ENCODE assay signal across 8 mouse cellular contexts in genomic region chr7:30729396-30730063, GRCm38 (mm10). TPM values are rescaled to one million over a fixed set of nuclear protein-coding genes. Genes with fewer than 3 reads are reported as not detected.
DNase-seq lines count a peak whose midpoint lies in the region; ATAC-seq and TF ChIP-seq lines count a peak whose summit lies in the region.

Gene Tmem147 (minus strand): TSS chr7:30729540.

- H3K27ac ChIP-seq in cortical plate, adult 2 months (ENCODE audit: insufficient read depth, low read length), result peak within 1 kb of the TSS; percentile 56

- peaks cover 11% of the 10 kb centered on the region for H3K4me1 ChIP-seq in cortical plate, adult 2 months (ENCODE audit: control insufficient read depth, insufficient read depth, low read length)
- H3K4me1 ChIP-seq in megakaryocyte, embryonic 14.5 days, result peaks cover 41% of the 10 kb centered on the region

- H3K9me3 ChIP-seq in megakaryocyte, embryonic 14.5 days, result no peaks in the 10 kb centered on the region

- peak; percentile 91 to 92 for DNase-seq in gastrocnemius, adult 8-10 months (ENCODE audit: low spot score in 2 of 2)
- DNase-seq in hindlimb bud, embryonic 11.5 days (ENCODE audit: extremely low spot score, low read depth, low spot score), result peak; percentile 66
- DNase-seq in left cerebral cortex, adult 8-10 months (ENCODE audit: low spot score in 2 of 2), result peak; percentile 95 to 96
- DNase-seq in right cerebral cortex, postnatal 10 days (ENCODE audit: low spot score in 2 of 2), result peak; percentile 97 to 98
- DNase-seq in urinary bladder, postnatal 25 days (ENCODE audit: low spot score), result peak; percentile 94

- ATAC-seq in activated CD4-positive, CD25-positive, alpha-beta regulatory T cell, adult 4 months, result peak; percentile 92

- peak; percentile 76; the same call in 1 of the 2 replicates for TF ChIP-seq POLR2A in cortical plate, adult 2 months (IDR thresholded peaks at IDR 0.05; ENCODE audit: extremely low read depth, insufficient read depth, low read length)

- no peak for TF ChIP-seq CTCF in cortical plate, adult 2 months (IDR thresholded peaks at IDR 0.05; ENCODE audit: extremely low read depth, insufficient read depth, low read length)

- no peaks in the 10 kb centered on the region for H3K27me3 ChIP-seq in megakaryocyte, embryonic 14.5 days (replicated peaks)

- H3K36me3 ChIP-seq in megakaryocyte, embryonic 14.5 days (replicated peaks; ENCODE audit: low read length), result peaks cover 68% of the 10 kb centered on the region

- peak within 1 kb of the TSS; percentile 91 for H3K4me3 ChIP-seq in cortical plate, adult 2 months (ENCODE audit: insufficient read depth, low read length)
- H3K4me3 ChIP-seq in megakaryocyte, embryonic 14.5 days (replicated peaks), result peak within 1 kb of the TSS; percentile 97

RNA-seq across cellular contexts. Expression of gene Tmem147, which starts in this region (rescaled TPM):
- 10 to 100 TPM; 46.6 to 48.1 TPM for polyA plus RNA-seq in activated CD4-positive, CD25-positive, alpha-beta regulatory T cell, adult 4 months (2017; shearing (Covaris generic))
- 189 and 190 TPM in 2 replicates for polyA plus RNA-seq in cortical plate, adult 2 months (2012; rRNA removed)
- 100 to 1,000 TPM; 215 to 260 (median 249) TPM for total RNA-seq in gastrocnemius, adult 8-10 months (2022)
- total RNA-seq in left cerebral cortex, adult 8-10 months (2022), result 100 to 1,000 TPM; 113 to 127 (median 115) TPM
- 25.4 and 46.3 TPM in 2 replicates for polyA plus RNA-seq in megakaryocyte, embryonic 14.5 days (2012; ENCODE audit: insufficient read depth, low replicate concordance)

Comparison
In these comparisons a context has a peak if more than half of its experiments do, and no peak if none do; other contexts are left out.
1. Peak in every context shown above with its lines: DNase-seq, ATAC-seq, H3K4me3 ChIP-seq and H3K27ac ChIP-seq.